Mouse (Mus musculus) CH12.LX (cell line): ENCODE data around the gene Cep41.

ENCODE experiments used
- CTCF ChIP-seq, 2 experiments: IDR thresholded peaks in 1 of 2; conservative IDR thresholded peaks in 1 of 2; 2 replicates each; pipeline ENCODE4 v1.5.1; 2011 to 2012; ENCODE audit warnings: low read depth in 2 of 2, low read length in 2 of 2, improper control_type of control experiment in 1 of 2, inconsistent platforms in 1 of 2, mild to moderate bottlenecking in 1 of 2, moderate library complexity in 1 of 2
- EP300 ChIP-seq: IDR thresholded peaks from 2 replicates; pipeline ENCODE4 v1.6.1; 2011; ENCODE audit warnings: low read length, improper control_type of control experiment
- MEF2A ChIP-seq: IDR thresholded peaks from 2 replicates; pipeline ENCODE4 v1.6.1; 2014; ENCODE audit warnings: low read depth, mild to moderate bottlenecking, inconsistent platforms, low read length, improper control_type of control experiment, borderline replicate concordance
- NRF1 ChIP-seq: IDR thresholded peaks from 2 replicates; pipeline ENCODE4 v1.6.1; 2014; ENCODE audit warnings: low read depth, mild to moderate bottlenecking, inconsistent platforms, low read length, improper control_type of control experiment, moderate library complexity
- TCF12 ChIP-seq: IDR thresholded peaks from 2 replicates; pipeline ENCODE4 v1.6.1; 2014; ENCODE audit warnings: low read depth, mild to moderate bottlenecking, inconsistent platforms, low read length, improper control_type of control experiment
- ZC3H11A ChIP-seq: IDR thresholded peaks from 2 replicates; pipeline ENCODE4 v1.6.1; 2012; ENCODE audit warnings: low read depth, mild to moderate bottlenecking, inconsistent platforms, low read length, improper control_type of control experiment

- TF ChIP-seq ZC3H11A = no peak
- TF ChIP-seq NRF1 = no peak
- TF ChIP-seq CTCF (conservative IDR thresholded peaks at IDR 0.05 in 1 of 2, IDR thresholded peaks at IDR 0.05 in 1 of 2; ENCODE audit: low read depth in 2 of 2, low read length in 2 of 2) = no peak
- no peak for TF ChIP-seq MEF2A
- no peak for TF ChIP-seq EP300
- no peak for TF ChIP-seq TCF12
Observed at GRCm38 (mm10) chr6:30734988-30735727, 41.6 kb upstream of the Cep41 start.
